Mouse (Mus musculus) liver, postnatal 0 days (tissue): ENCODE results near the gene Sdk1.

ENCODE experiments used
- CTCF ChIP-seq: sonication (generic); IDR thresholded peaks from 2 replicates; pipeline ENCODE4 v1.5.1; 2016; ENCODE audit warnings: antibody characterized with exemption, low read depth
- EP300 ChIP-seq: IDR thresholded peaks from 2 replicates; pipeline ENCODE4 v1.6.1; 2016; ENCODE audit warnings: antibody characterized with exemption, low read depth, mild to moderate bottlenecking

DNA sequence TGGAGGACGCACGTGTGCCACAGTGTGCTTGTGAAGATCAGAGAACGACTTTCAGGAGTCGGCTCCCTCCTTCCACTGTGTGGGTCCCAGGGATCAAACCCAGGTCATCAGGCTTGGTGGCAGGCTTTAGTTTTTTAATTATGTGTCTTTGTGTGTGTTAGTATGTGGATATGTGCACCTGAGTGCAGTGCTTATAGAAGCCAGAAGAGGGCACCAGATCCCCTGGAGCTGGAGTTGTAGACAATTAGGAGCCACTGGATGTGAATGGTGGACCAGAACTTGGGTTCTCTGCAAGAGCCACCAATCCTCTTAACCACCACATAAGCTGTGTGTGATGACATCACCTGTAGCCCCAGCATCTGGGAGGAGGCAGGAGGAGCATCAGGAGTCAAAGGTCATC lies 909.5 kb downstream of the Sdk1 start:
- TF ChIP-seq CTCF (no peak), EP300 (no peak)
